Mouse (Mus musculus) bone marrow macrophage, adult 2 months (primary cell): ENCODE results near the gene Ptprm.

Experiments
- CTCF ChIP-seq: IDR thresholded peaks from 2 replicates; pipeline ENCODE4 v1.5.1; 2012; ENCODE audit warnings: low read depth, mild to moderate bottlenecking, low read length, moderate library complexity
- POLR2A ChIP-seq: IDR thresholded peaks from 2 replicates; pipeline ENCODE4 v1.6.1; 2012; ENCODE audit warnings: mild to moderate bottlenecking, low read depth, low read length, borderline replicate concordance

DNA sequence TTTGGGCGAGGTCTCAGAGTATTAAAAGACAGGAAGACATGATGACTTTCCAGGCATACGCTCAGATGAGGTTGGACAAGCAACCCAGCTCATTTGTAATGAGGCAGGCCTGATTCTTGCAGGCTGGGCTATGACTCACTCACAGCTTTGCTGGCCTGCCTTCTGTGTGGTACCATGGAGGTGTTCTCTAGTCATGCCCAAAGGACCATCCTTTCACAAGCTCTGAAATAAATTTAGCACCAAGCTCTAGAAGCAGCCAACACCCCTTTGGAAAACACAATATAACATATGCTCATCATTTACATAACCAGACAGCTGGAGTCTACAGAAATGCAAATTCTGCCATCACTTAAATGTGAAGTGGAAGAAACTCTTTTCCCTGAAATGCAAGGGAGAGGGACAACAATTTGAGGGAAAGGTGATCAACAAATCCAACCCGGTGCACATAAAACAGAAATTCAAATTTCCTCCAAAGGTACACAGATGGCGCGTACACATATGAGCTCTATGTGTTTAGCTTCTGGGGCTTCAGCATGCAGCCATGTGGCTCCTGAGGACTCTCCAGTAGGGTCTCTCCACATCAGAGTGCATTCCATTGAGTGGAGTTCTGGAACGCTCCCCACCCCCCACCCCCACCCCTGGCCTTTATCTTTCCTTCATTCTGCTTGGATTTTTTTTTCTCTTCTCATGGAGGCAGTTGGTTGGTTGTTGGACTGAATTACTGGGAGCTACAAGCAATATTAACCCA, 342.2 kb downstream of the Ptprm start:
- TF ChIP-seq POLR2A = no peak
- no peak for TF ChIP-seq CTCF
